Mouse (Mus musculus): ENCODE data around the gene Foxj3. TPM values are rescaled to one million over a fixed set of nuclear protein-coding genes. Genes with fewer than 3 reads are reported as not detected.
"Not testable (repeated sequence)": the region's sequence is repeated elsewhere in the genome, so short reads cannot be mapped to it uniquely, and the experiment has no call there.

The Foxj3 gene
- polyA plus RNA-seq (2015; fragmentation: Nextera tagmentation; extraction: Ambion mirVana) = 20.2 and 21.5 TPM in 2 replicates

DNA sequence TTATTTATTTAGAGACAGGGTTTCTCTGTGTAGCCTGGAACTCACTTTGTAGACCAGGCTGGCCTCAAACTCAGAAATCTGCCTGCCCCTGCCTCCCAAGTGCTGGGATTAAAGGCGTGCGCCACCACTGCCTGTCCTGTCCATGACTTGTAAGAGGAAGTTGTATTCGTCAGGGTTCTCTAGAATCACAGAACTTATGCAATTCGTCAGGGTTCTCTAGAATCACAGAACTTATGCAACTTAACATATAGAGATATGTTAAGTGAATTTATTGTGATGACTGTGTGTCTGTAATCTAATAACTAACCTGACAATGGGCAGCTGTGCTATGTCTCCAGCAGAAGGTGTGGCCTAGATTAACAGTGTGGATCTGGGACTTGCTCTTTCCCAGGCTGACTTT lies at the start of gene Foxj3:
Gene Foxj3 (plus strand): TSS at position 390 of the 400 bp plus-strand sequence.
- not testable (repeated sequence) for H3K9ac ChIP-seq (ENCODE audit: low read length); ATAC-seq (replicated peaks; ENCODE audit: extremely low read depth, insufficient read depth, low FRiP score); H3K27ac ChIP-seq (ENCODE audit: low read length); H3K4me2 ChIP-seq (ENCODE audit: low read depth, low read length); H3K9me3 ChIP-seq (replicated peaks; ENCODE audit: control insufficient read depth, low read length); H3K36me3 ChIP-seq (ENCODE audit: control insufficient read depth, insufficient read depth); H3K27me3 ChIP-seq (ENCODE audit: control insufficient read depth, insufficient read depth, low read length); H3K4me3 ChIP-seq (ENCODE audit: low read length)
- 90% methylated on average over 4 of the region's 4 CpGs for WGBS
- H3K4me1 ChIP-seq (ENCODE audit: control insufficient read depth, insufficient read depth, low read length) = peaks cover 16% of the 10 kb centered on the region

- Histone ChIP-seq H3K9me3 (replicated peaks; ENCODE audit: control insufficient read depth, low read length) (peaks cover 4% of the 10 kb centered on the region), H3K4me1 (ENCODE audit: control insufficient read depth, insufficient read depth, low read length) (0 out of 2 replicates have a peak, but pooled peaks cover 2% of the 10 kb centered on the region), H3K27me3 (ENCODE audit: control insufficient read depth, insufficient read depth, low read length) (peaks cover 14% of the 10 kb centered on the region), H3K9ac (ENCODE audit: low read length) (no peak overlapping the region), H3K4me3 (ENCODE audit: low read length) (no peak overlapping the region), H3K4me2 (ENCODE audit: low read depth, low read length) (no peak overlapping the region), H3K27ac (ENCODE audit: low read length) (no peak overlapping the region), H3K36me3 (ENCODE audit: control insufficient read depth, insufficient read depth) (no peaks in the 10 kb centered on the region)
- 88% methylated on average over 10 of the region's 10 CpGs for WGBS
- ATAC-seq (replicated peaks; ENCODE audit: extremely low read depth, insufficient read depth, low FRiP score) = no peak
Observed at GRCm38 (mm10) chr4:119489666-119490065, 47.1 kb upstream of the Foxj3 start.

DNA sequence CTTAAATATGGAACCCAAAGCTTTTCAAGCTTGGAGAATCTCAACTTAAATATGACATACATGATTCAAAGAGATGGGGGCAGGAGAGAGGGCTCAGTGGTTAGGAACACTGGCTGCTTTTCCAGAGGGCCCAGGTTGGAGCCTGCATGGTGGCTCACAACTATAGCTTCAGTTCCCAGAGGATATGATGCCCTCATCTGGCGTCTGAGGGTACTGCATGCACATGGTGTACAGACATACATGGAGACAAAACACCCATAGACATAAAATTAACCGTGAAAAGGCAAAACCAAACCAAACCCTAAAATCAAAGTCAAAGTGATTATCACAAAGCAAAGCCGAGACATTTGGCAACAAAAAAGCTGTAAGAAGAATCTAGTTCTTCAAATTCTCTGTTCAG lies 46.0 kb upstream of the Foxj3 start:
- no peak overlapping the region for H3K4me3 ChIP-seq (ENCODE audit: low read length)
- peaks cover 14% of the 10 kb centered on the region for H3K27me3 ChIP-seq (ENCODE audit: control insufficient read depth, insufficient read depth, low read length)
- H3K36me3 ChIP-seq (ENCODE audit: control insufficient read depth, insufficient read depth) = no peaks in the 10 kb centered on the region
- no peak for ATAC-seq (replicated peaks; ENCODE audit: extremely low read depth, insufficient read depth, low FRiP score)
- H3K4me1 ChIP-seq (ENCODE audit: control insufficient read depth, insufficient read depth, low read length) = 0 out of 2 replicates have a peak, but pooled peaks cover 2% of the 10 kb centered on the region
- no peak overlapping the region for H3K9ac ChIP-seq (ENCODE audit: low read length)
- 77% methylated on average over 3 of the region's 3 CpGs for WGBS
- no peak overlapping the region for H3K4me2 ChIP-seq (ENCODE audit: low read depth, low read length)
- peaks cover 4% of the 10 kb centered on the region for H3K9me3 ChIP-seq (replicated peaks; ENCODE audit: control insufficient read depth, low read length)
- H3K27ac ChIP-seq (ENCODE audit: low read length) = no peak overlapping the region

- Histone ChIP-seq H3K9ac (ENCODE audit: low read length) (peak within 1 kb of the TSS; percentile 67), H3K27ac (ENCODE audit: low read length) (no peak within 1 kb of the TSS), H3K4me2 (ENCODE audit: low read depth, low read length) (peak within 1 kb of the TSS; percentile 76), H3K27me3 (ENCODE audit: control insufficient read depth, insufficient read depth, low read length) (peaks cover 14% of the 10 kb centered on the region), H3K4me1 (ENCODE audit: control insufficient read depth, insufficient read depth, low read length) (0 out of 2 replicates have a peak, but pooled peaks cover 2% of the 10 kb centered on the region), H3K36me3 (ENCODE audit: control insufficient read depth, insufficient read depth) (no peaks in the 10 kb centered on the region), H3K4me3 (ENCODE audit: low read length) (peak within 1 kb of the TSS; percentile 69), H3K9me3 (replicated peaks; ENCODE audit: control insufficient read depth, low read length) (peaks cover 4% of the 10 kb centered on the region)
- under 1% methylated on average over 77 of the region's 77 CpGs for WGBS
- peak; percentile 84 for ATAC-seq (replicated peaks; ENCODE audit: extremely low read depth, insufficient read depth, low FRiP score)
Observed at GRCm38 (mm10) chr4:119492291-119492932, 44.4 kb upstream of the Foxj3 start, which contains the start of gene Rimkla. Rimkla (minus strand) TSS chr4:119492628.

DNA sequence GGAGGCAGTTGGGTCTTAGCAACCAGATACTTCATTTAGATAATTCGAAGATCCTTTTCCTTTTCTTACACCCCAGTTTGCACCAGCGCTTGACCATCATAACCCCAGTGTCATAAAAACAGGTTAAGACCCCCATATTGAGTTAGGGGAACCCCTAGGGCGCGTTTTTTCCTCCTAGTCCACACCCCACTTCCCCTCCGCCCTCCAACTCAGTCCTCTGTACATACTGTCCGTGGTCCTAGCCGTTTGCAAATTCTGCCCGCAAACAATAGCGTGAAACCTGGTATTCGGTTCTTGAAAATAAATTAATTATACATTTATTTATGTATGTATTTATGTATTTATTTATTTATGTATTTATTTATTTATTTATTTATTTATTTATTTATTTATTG lies 43.9 kb upstream of the Foxj3 start:
- Histone ChIP-seq H3K27ac (ENCODE audit: low read length) (no peak overlapping the region), H3K9ac (ENCODE audit: low read length) (peak overlapping the region; percentile 67), H3K36me3 (ENCODE audit: control insufficient read depth, insufficient read depth) (no peaks in the 10 kb centered on the region), H3K4me2 (ENCODE audit: low read depth, low read length) (peak overlapping the region; percentile 76), H3K4me3 (ENCODE audit: low read length) (peak overlapping the region; percentile 69), H3K27me3 (ENCODE audit: control insufficient read depth, insufficient read depth, low read length) (peaks cover 14% of the 10 kb centered on the region), H3K4me1 (ENCODE audit: control insufficient read depth, insufficient read depth, low read length) (0 out of 2 replicates have a peak, but pooled peaks cover 2% of the 10 kb centered on the region), H3K9me3 (replicated peaks; ENCODE audit: control insufficient read depth, low read length) (peaks cover 4% of the 10 kb centered on the region)
- 42% methylated on average over 10 of the region's 10 CpGs for WGBS
- ATAC-seq (replicated peaks; ENCODE audit: extremely low read depth, insufficient read depth, low FRiP score) = no peak

DNA sequence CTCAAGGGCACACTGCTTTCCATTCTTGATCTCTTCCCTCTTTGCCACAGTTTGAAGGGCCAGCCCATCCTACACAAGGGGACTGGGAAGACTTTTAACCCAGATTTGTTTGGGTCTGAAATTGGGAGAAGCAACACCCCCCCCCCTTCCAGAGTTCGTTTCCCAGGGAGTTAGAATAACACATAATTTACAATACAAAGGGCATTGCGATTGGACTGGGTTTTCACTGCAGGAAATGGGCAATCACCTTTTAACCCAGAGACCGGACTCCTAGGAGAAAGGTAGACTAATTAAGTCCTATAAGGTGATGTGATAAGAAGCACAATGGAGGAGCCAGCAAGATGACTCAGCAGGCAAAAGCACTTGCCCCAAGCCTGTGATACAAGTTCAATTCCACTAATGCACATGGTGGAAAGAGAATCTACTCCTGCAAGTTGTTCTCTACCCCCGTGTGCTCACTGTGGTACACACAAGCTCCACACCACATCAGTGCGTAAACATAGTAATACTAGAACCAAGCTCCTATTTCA lies 38.4 kb upstream of the Foxj3 start:
- Histone ChIP-seq H3K27me3 (ENCODE audit: control insufficient read depth, insufficient read depth, low read length) (peaks cover 5% of the 10 kb centered on the region), H3K27ac (ENCODE audit: low read length) (no peak overlapping the region), H3K9me3 (replicated peaks; ENCODE audit: control insufficient read depth, low read length) (no peaks in the 10 kb centered on the region), H3K36me3 (ENCODE audit: control insufficient read depth, insufficient read depth) (no peaks in the 10 kb centered on the region), H3K9ac (ENCODE audit: low read length) (no peak overlapping the region), H3K4me1 (ENCODE audit: control insufficient read depth, insufficient read depth, low read length) (no peaks in the 10 kb centered on the region), H3K4me3 (ENCODE audit: low read length) (no peak overlapping the region), H3K4me2 (ENCODE audit: low read depth, low read length) (no peak overlapping the region)
- 69% methylated on average over 5 of the region's 5 CpGs for WGBS
- no peak for ATAC-seq (replicated peaks; ENCODE audit: extremely low read depth, insufficient read depth, low FRiP score)

GRCm38 (mm10) chr4:119511591-119511990 lies 25.2 kb upstream of the Foxj3 start:
- no peaks in the 10 kb centered on the region for H3K36me3 ChIP-seq (ENCODE audit: control insufficient read depth, insufficient read depth)
- no peak overlapping the region for H3K27ac ChIP-seq (ENCODE audit: low read length)
- no peak overlapping the region for H3K9ac ChIP-seq (ENCODE audit: low read length)
- peaks cover 15% of the 10 kb centered on the region for H3K4me1 ChIP-seq (ENCODE audit: control insufficient read depth, insufficient read depth, low read length)
- no peak for ATAC-seq (replicated peaks; ENCODE audit: extremely low read depth, insufficient read depth, low FRiP score)
- no peaks in the 10 kb centered on the region for H3K27me3 ChIP-seq (ENCODE audit: control insufficient read depth, insufficient read depth, low read length)
- H3K9me3 ChIP-seq (replicated peaks; ENCODE audit: control insufficient read depth, low read length) = no peaks in the 10 kb centered on the region; the same call in none of the 2 replicates
- no peak overlapping the region for H3K4me3 ChIP-seq (ENCODE audit: low read length)
- WGBS = 82% methylated on average over 2 of the region's 2 CpGs
- H3K4me2 ChIP-seq (ENCODE audit: low read depth, low read length) = no peak overlapping the region

DNA sequence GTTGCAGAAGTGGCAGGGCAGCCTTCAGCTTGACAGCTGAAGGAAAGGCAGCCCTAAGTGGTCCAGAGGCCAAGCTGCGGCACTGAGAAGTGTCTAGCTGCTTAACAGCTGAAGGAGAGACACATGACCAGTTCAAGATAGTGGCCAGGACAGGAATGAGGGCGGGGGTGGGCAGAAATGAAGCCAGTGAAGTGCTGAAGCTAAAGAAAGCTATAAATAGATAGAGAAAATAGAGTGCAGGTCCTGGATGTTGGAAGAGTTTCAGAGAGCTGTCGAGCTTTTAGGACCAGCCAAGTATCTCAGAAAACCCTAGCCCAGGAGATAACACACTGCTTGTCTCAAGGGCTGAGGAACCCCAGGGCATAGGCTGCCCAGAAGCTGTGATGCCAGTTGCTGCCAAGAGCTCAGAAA lies 24.1 kb upstream of the Foxj3 start:
- WGBS = 11% methylated on average over 3 of the region's 3 CpGs
- H3K27ac ChIP-seq (ENCODE audit: low read length) = peak overlapping the region; percentile 78
- no peaks in the 10 kb centered on the region; the same call in none of the 2 replicates for H3K9me3 ChIP-seq (replicated peaks; ENCODE audit: control insufficient read depth, low read length)
- peaks cover 15% of the 10 kb centered on the region for H3K4me1 ChIP-seq (ENCODE audit: control insufficient read depth, insufficient read depth, low read length)
- no peaks in the 10 kb centered on the region for H3K36me3 ChIP-seq (ENCODE audit: control insufficient read depth, insufficient read depth)
- no peak overlapping the region for H3K4me3 ChIP-seq (ENCODE audit: low read length)
- H3K27me3 ChIP-seq (ENCODE audit: control insufficient read depth, insufficient read depth, low read length) = no peaks in the 10 kb centered on the region
- peak overlapping the region; percentile 38; the same call in 1 of the 2 replicates for H3K4me2 ChIP-seq (ENCODE audit: low read depth, low read length)
- no peak overlapping the region for H3K9ac ChIP-seq (ENCODE audit: low read length)
- ATAC-seq (replicated peaks; ENCODE audit: extremely low read depth, insufficient read depth, low FRiP score) = peak; percentile 97

DNA sequence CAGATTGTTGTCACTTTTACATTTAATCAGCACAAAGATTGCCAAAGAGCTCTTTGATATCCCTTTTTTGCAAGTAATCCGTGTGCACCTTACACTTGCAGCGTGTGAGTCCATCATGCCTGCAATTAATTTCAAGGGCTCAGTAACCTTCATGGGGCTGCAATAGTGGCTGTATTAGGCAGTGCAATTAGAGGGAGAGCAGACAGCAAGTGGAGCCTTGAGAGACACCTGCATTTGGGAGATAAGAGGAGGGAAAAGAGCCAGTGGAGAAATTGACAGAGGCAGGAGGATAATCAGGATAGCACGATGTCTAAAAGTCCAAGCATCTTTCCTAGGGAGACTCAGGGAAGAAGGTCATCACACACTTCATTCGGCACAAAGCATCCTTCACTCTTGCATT lies 13.2 kb upstream of the Foxj3 start:
- no peak overlapping the region for H3K4me3 ChIP-seq (ENCODE audit: low read length)

More for the DNA sequence above, 13.2 kb upstream of the Foxj3 start:
- Histone ChIP-seq H3K27ac (ENCODE audit: low read length) (no peak overlapping the region), H3K4me2 (ENCODE audit: low read depth, low read length) (no peak overlapping the region), H3K9me3 (replicated peaks; ENCODE audit: control insufficient read depth, low read length) (no peaks in the 10 kb centered on the region), H3K27me3 (ENCODE audit: control insufficient read depth, insufficient read depth, low read length) (no peaks in the 10 kb centered on the region), H3K9ac (ENCODE audit: low read length) (no peak overlapping the region), H3K36me3 (ENCODE audit: control insufficient read depth, insufficient read depth) (no peaks in the 10 kb centered on the region), H3K4me1 (ENCODE audit: control insufficient read depth, insufficient read depth, low read length) (no peaks in the 10 kb centered on the region)
- ATAC-seq (replicated peaks; ENCODE audit: extremely low read depth, insufficient read depth, low FRiP score) = no peak
- WGBS = 68% methylated on average over 4 of the region's 4 CpGs
